Mouse (Mus musculus) bone marrow, adult 2 months (tissue): ENCODE results near the gene Ifi27.

Experiments used
- CTCF ChIP-seq: fragments of 200-500 bp; IDR thresholded peaks from 2 replicates; pipeline ENCODE4 v1.5.1; 2011; ENCODE audit warnings: low read length, control low read depth; ENCODE audit not compliant: control insufficient read depth, insufficient read depth
- POLR2A ChIP-seq: fragments of 200-500 bp; IDR thresholded peaks from 2 replicates; pipeline ENCODE4 v1.6.1; 2011; ENCODE audit warnings: low read depth, mild to moderate bottlenecking, control low read depth, low read length, borderline replicate concordance; ENCODE audit not compliant: control insufficient read depth

DNA sequence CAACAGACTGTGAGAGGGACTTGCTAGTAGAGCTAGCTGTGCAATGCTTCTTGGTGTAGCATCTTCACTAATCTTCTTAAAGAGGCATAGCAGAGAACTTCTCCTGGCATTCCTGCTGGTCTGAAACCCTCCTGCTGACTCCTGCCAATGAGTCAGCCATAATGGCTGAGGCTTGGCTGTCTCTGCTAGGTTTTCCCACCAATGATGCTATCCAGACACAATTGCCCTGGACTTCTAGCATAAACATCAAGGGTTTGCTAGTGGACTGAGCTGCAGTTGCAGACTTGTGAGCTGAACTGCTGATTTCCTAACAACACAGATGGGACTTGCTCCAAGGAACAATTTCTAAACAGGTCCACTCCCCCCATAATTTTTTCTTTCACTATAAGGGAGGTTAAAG, 19.4 kb downstream of the Ifi27 start:
- no peak for TF ChIP-seq CTCF
- no peak for TF ChIP-seq POLR2A
